Mouse (Mus musculus): ENCODE measurements around the gene Arhgap31. TPM values are rescaled to one million over a fixed set of nuclear protein-coding genes. Genes with fewer than 3 reads are reported as not detected.
"Not testable (repeated sequence)": the region's sequence is repeated elsewhere in the genome, so short reads cannot be mapped to it uniquely, and the experiment has no call there.

The Arhgap31 gene
- total RNA-seq, 2 experiments from 2014 or later, result 18.0 to 18.7 TPM

DNA sequence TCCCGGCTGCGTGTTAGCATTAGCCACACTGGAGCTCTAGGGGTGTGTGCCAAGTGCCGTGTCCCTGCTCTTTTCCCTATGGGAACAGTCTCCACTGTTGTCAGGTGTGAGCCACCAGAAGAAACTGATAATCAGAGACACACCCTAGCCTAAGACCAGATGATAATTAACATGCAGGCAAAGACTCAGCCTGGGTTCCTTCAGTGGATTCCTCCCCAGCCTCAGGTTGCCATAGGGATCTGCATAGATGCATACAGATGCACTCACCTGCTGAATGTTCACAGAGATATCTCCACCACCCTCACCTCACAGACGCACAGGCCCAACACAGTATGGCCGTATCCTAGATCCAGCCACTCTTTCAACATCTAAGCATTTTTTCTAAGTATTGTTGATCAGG lies 22.6 kb downstream of the Arhgap31 start:
- intact Hi-C loops (cut with DNase I), result no loop called here
- no peak for DNase-seq

DNA sequence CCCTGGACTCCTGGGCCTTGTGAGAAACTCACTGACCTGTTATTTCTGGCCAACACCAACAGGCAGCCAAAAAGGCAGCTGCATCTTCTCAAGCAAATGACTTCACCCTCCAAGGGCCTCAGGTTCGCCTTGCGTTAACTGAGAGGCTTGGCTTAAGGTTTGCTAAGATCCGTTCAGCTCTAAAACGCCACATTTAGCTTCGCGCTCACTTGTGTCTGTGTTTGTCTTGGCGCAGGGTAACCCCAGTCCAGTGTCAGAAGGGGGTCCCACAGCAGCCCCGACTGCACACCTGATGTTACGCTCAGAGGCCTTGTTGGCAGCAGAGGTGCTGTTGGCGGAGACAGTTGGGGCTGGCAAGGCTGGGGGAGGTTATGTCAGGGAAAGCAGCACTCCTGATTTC lies 23.3 kb downstream of the Arhgap31 start:
- DNase-seq, result no peak
- intact Hi-C loops (cut with DNase I), result no loop called here

DNA sequence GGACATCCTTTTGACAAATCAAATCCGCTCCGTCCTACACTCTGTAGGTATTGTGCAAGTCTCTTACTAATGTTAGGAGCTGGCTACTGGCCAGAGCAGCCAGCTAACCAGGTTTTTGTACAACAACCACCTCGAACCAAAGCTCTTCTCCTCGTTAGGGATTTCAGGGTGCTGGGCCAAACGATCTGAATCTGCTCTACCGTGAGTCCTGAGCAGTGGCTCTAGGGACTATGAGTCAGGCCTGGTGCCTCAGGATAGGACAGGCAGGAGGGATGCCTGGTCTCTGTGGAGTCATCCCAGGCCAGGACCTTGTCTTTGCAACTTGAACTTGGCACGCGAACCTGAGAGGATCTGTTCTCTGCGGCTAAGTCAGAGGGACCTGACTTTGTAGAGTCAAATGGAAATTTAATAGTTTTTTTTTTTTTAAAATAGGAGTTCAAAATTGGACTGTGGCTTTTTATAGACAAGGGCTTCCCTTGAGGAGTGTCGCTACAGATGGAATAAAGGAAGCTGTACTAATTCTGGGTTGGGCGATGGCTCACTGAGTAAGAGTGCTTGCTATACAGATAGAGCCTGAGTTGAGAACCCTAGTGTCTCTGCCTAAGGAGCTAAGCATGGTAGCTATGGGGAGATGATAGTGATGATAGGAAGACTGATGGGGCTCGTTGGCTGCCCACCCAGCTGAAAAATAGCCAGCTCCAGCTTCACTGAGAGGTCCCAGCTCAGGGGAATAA lies 24.4 kb downstream of the Arhgap31 start:
- DNase-seq, result no peak
- intact Hi-C loops (cut with DNase I), result no loop called here

DNA sequence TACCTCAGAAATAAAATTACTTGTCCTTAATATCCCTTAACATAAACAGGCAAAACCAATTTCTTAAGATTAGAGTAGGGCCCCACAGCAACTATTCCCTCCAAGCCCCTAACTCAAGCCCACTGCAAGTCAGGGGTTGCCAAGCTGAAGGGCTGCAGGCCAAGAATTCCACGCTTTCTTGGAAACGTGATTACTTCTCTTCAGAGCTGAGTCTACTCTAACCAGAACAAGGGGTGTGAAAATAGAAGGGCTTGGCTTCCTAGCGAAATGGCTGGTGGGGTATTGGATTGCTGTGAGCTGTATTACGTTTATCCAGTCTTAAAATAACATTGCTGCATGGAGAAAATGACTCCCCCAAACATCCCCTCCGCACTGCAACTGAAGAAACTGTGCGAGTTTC lies 25.4 kb downstream of the Arhgap31 start:
- intact Hi-C loops (cut with DNase I), result no loop called here
- no peak for DNase-seq

GRCm38 (mm10) chr16:38683094-38683493 lies 30.0 kb downstream of the Arhgap31 start:
- intact Hi-C loops (cut with DNase I), result no loop called here

GRCm38 (mm10) chr16:38681313-38681712 lies 31.8 kb downstream of the Arhgap31 start:
- intact Hi-C loops (cut with DNase I), result no loop called here

More at GRCm38 (mm10) chr16:38683094-38683493, 30.0 kb downstream of the Arhgap31 start:
- no peak for DNase-seq

GRCm38 (mm10) chr16:38679431-38680021 lies 33.5 kb downstream of the Arhgap31 start:
- DNase-seq, result no peak
- intact Hi-C loops (cut with DNase I), result no loop called here

More at GRCm38 (mm10) chr16:38681313-38681712, 31.8 kb downstream of the Arhgap31 start:
- no peak for DNase-seq

DNA sequence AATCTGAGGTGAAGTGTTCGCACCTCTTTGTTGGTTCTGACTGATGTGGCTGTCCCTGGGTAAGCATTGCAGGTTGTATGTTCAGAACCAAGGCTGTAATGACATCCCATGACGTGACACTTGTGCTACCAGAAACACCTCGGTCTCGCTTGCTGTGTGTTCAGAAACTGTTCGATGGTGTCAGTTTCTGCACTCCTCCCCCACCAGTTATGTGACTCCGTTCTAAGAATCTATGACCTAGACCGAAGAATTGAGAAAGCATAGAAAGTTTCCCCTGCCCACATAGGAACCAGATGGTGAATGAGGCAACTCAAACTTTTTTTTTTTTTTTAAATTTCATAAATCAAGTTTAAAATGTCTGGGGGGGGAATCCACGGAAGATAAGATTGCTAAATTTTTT lies 34.2 kb downstream of the Arhgap31 start:
- intact Hi-C loops (cut with DNase I), result no loop called here
- no peak for DNase-seq

DNA sequence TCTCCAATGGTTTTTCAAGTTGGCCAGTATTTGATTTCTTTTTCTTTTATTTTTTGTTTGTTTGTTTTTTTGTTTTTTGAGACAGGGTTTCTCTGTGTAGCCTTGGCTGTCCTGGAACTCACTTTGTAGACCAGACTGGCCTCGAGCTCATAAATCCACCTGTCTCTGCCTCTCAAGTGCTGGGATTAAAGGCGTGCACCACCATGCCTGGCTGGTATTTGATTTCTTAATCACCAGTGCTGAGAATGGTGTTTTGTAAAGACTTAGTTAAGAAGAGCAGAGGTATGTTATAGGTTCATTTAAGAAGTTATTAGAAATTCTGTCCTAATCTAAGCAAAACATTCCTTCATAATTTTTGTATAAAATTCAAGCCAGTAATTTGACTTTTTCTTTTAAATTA lies 35.1 kb downstream of the Arhgap31 start:
- intact Hi-C loops (cut with DNase I); DNase-seq: not testable (repeated sequence)

DNA sequence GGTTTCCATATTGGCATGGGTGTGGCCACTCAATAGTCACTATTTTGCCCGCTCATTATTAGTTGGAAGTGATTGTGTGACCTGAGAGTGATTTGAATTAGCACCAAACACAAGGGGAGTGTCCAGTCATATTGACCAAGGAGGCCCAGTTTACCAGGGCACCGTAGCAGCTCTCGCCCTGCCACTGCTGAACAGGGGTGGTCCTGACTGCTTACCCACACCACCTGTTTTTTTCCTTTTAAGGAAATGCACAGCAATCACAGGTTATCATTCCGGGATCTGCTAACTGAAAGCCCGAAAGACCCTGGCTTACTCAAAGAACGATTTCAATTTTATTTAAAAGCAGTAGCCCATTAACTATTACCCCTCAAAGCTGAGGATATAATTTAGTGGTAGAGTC lies 35.9 kb downstream of the Arhgap31 start:
- no peak for DNase-seq
- intact Hi-C loops (cut with DNase I), result no loop called here

- no peak for DNase-seq
- intact Hi-C loops (cut with DNase I), result no loop called here
Observed at GRCm38 (mm10) chr16:38676647-38677046, 36.4 kb downstream of the Arhgap31 start.

GRCm38 (mm10) chr16:38675600-38676335 lies 37.3 kb downstream of the Arhgap31 start:
- DNase-seq, result no peak
- intact Hi-C loops (cut with DNase I), result no loop called here

DNA sequence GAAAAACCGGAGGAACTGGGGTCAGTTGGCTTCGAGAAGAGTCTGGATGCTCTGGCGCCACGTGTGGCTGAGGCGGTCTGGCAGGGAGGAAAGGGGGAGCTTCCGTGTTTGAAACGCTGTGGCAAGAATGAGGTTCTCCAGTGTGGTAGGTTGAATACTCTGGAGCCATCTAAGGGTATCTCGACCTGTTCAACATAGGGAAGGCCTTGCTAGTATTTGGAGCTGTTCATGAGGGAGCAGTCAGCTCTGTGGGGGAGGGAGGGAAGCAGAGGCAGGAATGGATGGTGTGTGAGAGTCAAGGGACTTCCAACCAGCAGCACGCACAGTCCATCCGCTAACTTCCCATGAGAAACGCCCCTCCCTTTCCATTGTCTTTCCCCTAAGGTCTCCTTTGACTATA lies 38.2 kb downstream of the Arhgap31 start:
- no peak for DNase-seq
- intact Hi-C loops (cut with DNase I), result no loop called here

- intact Hi-C loops (cut with DNase I), result no loop called here
- DNase-seq, result peak; percentile 87
Observed at GRCm38 (mm10) chr16:38673511-38673910, 39.6 kb downstream of the Arhgap31 start.

GRCm38 (mm10) chr16:38672947-38673346 lies 40.1 kb downstream of the Arhgap31 start:
- intact Hi-C loops (cut with DNase I), result no loop called here
- no peak for DNase-seq

GRCm38 (mm10) chr16:38672370-38672769 lies 40.7 kb downstream of the Arhgap31 start:
- no peak for DNase-seq
- intact Hi-C loops (cut with DNase I), result no loop called here

DNA sequence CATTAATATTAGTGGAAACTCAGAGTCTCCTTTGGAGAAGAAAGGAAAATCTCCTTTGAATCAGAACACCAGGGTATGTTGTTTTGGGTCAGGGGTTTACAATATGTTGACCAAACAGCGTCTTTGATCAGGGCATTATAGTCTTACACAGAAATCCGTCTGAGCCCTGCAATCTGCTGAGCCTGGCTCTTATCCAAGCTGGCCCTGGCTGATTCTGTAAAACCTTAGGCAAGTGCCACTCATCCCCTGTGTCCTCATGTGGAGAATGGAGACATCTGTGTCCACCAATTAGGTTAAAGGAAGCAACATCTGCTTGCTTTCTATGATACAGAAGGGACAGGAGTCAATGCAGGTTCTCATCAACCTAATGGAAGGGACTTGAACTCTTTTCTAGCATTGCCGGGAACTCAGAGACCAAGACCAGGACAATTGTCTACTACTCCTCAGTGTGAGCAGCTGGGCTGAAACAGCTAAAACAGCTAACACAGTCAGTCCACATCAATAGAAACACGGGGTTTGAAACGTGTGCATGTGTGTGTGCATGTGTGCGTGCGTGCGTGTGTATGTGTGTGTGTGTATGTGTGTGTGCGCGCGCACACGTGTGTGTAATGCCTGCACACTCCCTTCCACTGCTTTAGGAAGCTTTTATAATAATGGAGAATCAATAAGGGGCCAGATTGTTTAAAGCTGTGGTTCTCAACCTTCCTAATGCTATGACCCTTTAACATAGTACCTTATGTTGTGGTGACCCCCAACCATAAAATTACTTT lies 42.3 kb downstream of the Arhgap31 start:
- peak; percentile 70 for DNase-seq
- intact Hi-C loops (cut with DNase I), result no loop called here

- DNase-seq, result peak; percentile 90
- intact Hi-C loops (cut with DNase I), result no loop called here
Observed at GRCm38 (mm10) chr16:38668871-38669675, 44.0 kb downstream of the Arhgap31 start.

DNA sequence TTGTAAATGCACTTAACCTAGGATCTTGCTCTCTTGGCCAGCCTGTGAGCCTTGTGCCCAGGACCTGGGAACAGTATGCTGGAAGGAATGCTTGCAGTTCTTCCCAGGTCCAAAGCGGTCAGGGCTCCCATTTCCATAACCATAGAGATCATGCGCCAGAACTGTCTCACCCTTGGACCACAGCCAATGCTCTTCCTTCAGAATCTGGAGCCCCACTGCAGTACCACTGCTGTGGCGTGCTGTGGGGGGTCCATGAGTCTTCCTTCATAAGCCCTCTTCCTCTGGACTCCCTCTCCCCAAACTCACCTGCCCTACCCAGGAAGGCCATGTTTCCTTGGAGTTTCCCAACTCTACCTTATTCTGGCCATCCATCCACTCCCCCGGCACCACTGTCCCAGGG lies 46.6 kb downstream of the Arhgap31 start:
- DNase-seq, result no peak
- intact Hi-C loops (cut with DNase I), result no loop called here

- intact Hi-C loops (cut with DNase I), result no loop called here
- no peak for DNase-seq
Observed at GRCm38 (mm10) chr16:38666016-38666415, 47.1 kb downstream of the Arhgap31 start.
